Mouse (Mus musculus) hindbrain, embryonic 16.5 days (tissue): ENCODE measurements around the gene Fbxo47. TPM values are rescaled to one million over a fixed set of nuclear protein-coding genes. Genes with fewer than 3 reads are reported as not detected.
A peak's percentile ranks its signal among the peaks of the same experiment; 100 is the strongest.
"Not testable (repeated sequence)": the region's sequence is repeated elsewhere in the genome, so short reads cannot be mapped to it uniquely, and the experiment has no call there.

Experiments used
- ATAC-seq: fragments of 200-750 bp; cut with Nextera tagmentation; 2 replicates; pipeline ENCODE4 v1.8.0; 2017; ENCODE audit warnings: moderate TSS enrichment, moderate library complexity
- H3K27ac ChIP-seq: fragments of 300-500 bp; sonication (generic); 2 replicates; pipeline ENCODE4 v1.5.1; 2014; ENCODE audit warnings: low read depth, mild to moderate bottlenecking, control low read depth, low read length, moderate library complexity
- H3K27me3 ChIP-seq: fragments of 300-500 bp; sonication (generic); replicated peaks from 2 replicates; pipeline ENCODE4 v1.6.1; 2014; ENCODE audit warnings: low read length; ENCODE audit not compliant: control insufficient read depth, insufficient read depth
- H3K36me3 ChIP-seq: fragments of 300-500 bp; sonication (generic); 2 replicates; pipeline ENCODE4 v1.6.1; 2014; ENCODE audit warnings: mild to moderate bottlenecking, low read length, moderate library complexity, mixed read lengths; ENCODE audit not compliant: control insufficient read depth, insufficient read depth
- H3K4me1 ChIP-seq: fragments of 300-500 bp; sonication (generic); 2 replicates; pipeline ENCODE4 v1.6.1; 2014; ENCODE audit warnings: low read depth, low read length; ENCODE audit not compliant: control insufficient read depth, insufficient read depth
- H3K4me2 ChIP-seq: fragments of 300-500 bp; sonication (generic); 2 replicates; pipeline ENCODE4 v1.6.1; 2014; ENCODE audit warnings: mild to moderate bottlenecking, low read length, control low read depth, moderate library complexity
- H3K4me3 ChIP-seq: fragments of 300-500 bp; sonication (generic); 2 replicates; pipeline ENCODE4 v1.5.1; 2014; ENCODE audit warnings: mild to moderate bottlenecking, low read length, control low read depth, moderate library complexity
- H3K9ac ChIP-seq: fragments of 300-500 bp; sonication (generic); 2 replicates; pipeline ENCODE4 v1.6.1; 2014; ENCODE audit warnings: low read depth, mild to moderate bottlenecking, control low read depth, low read length, moderate library complexity
- H3K9me3 ChIP-seq: fragments of 300-500 bp; sonication (generic); 2 replicates; pipeline ENCODE4 v1.6.1; 2014; ENCODE audit warnings: mild to moderate bottlenecking, low read length, moderate library complexity; ENCODE audit not compliant: control insufficient read depth
- WGBS: fragments of 180-500 bp; shearing (Covaris S2); extraction: QIAGEN DNeasy Blood & Tissue Kit; methylation state at CpG from one replicate; pipeline ENCODE4 v1.1.7; 2014; 5-methylcytosine and 5-hydroxymethylcytosine counted together
- polyA plus RNA-seq: library from polyadenylated mRNA; unstranded; fragments of >200 nt; fragmentation: Nextera tagmentation; extraction: Ambion mirVana; gene quantifications from 2 replicates; pipeline ENCODE4 v1.2.1, GENCODE M21; 2015

Fbxo47 gene
- polyA plus RNA-seq, 1 experiment from 2014 or later: 0.43 TPM

DNA sequence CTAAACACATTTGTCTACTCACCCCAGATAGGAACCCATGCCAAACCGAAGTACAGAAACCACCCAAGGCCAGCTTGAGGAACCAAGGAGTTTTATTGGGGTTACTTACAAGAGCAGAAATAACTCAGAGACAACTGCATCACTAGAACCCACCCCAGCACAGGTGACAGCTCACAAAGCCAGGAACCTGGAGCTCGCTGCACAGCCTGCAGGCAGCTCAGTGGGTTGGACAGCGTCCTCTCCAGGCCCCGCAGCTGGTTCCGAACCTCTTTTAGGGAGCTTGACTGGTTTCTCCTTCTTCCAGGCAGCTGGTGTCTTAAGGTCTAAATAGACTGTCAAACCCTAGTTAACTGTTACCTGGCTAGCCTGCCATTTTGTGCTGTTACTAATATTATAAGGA is 7.9 kb upstream of the Fbxo47 start:
- Histone ChIP-seq H3K4me2 (no peak overlapping the region), H3K9me3 (0 out of 2 replicates have a peak, but pooled peaks cover 2% of the 10 kb centered on the region), H3K36me3 (no peaks in the 10 kb centered on the region), H3K27me3 (no peaks in the 10 kb centered on the region), H3K4me3 (no peak overlapping the region), H3K9ac (no peak overlapping the region), H3K4me1 (no peaks in the 10 kb centered on the region), H3K27ac (no peak overlapping the region)
- ATAC-seq: no peak
- whole genome bisulfite sequencing: 81% methylated on average over 5 of the region's 5 CpGs

DNA sequence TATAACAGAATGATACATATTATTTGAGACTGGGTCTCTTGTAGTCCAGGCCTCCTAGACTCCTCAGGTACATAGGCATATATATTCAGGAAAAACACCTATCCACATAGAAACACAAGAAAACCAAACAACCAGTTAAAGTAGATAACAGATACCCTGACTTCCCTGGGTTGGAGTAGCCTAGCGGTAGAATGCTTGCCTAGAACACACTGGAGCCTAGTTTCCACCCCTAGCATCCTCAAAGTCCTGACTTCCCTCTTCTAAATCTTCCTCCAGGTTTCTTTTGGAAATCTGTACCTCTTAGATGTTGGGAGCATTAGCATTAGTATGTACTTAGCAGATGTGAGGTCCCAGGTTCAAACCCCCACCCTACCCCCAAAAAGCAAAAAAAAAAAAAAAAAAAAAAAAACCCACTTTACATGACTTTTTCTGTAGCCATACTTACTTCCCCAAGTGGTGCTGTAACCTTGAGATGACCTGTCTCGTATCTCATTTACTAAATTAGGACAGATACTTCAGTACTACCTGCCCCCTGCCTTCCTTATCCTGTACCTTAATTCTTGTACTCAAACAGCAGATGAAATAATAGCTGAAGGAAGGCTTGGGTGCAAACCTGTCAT is 1.5 kb upstream of the Fbxo47 start:
- no peaks in the 10 kb centered on the region for H3K27me3 ChIP-seq
- H3K9ac ChIP-seq: no peak overlapping the region
- ATAC-seq: no peak
- H3K4me3 ChIP-seq: no peak overlapping the region
- H3K4me1 ChIP-seq: no peaks in the 10 kb centered on the region; the same call in 1 of the 2 replicates
- H3K27ac ChIP-seq: no peak overlapping the region
- H3K36me3 ChIP-seq: no peaks in the 10 kb centered on the region
- no peak overlapping the region for H3K4me2 ChIP-seq
- WGBS: 100% methylated on average over 2 of the region's 2 CpGs
- H3K9me3 ChIP-seq: no peaks in the 10 kb centered on the region

DNA sequence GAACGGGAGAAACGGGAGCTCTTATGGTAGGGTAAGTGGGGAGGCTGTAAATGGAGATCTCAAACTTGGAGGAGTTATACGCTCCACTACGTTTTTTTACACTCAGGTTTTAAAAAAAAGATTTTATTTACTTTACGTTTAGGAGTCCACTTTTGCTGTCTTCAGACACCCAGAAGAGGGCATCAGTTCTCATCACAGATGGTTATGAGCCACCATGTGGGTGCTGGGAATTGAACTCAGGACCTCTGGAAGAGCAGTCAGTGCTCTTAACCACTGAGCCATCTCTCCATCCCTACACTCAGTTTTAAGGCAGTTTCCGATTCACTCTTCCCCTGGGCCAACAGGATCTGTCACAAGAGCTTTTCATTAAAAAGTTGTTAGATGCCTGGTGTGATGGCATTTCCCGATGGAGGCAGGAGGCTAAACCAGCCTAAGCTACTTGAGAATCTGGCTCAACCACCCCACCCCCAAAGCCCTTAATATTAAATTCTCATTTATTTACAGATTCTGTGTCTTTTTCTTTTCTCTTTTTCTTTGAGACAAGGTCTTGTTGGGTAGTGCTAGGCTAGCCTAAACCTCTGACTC is 739 bp upstream of the Fbxo47 start:
- H3K9ac ChIP-seq: peak overlapping the region; percentile 61
- peak overlapping the region; percentile 73 for H3K4me2 ChIP-seq
- no peaks in the 10 kb centered on the region for H3K9me3 ChIP-seq
- peak; percentile 18 for ATAC-seq
- peak overlapping the region; percentile 71 for H3K4me3 ChIP-seq
- peak overlapping the region; percentile 77 for H3K27ac ChIP-seq
- no peaks in the 10 kb centered on the region; the same call in 1 of the 2 replicates for H3K4me1 ChIP-seq
- no peaks in the 10 kb centered on the region for H3K36me3 ChIP-seq
- no peaks in the 10 kb centered on the region for H3K27me3 ChIP-seq
- 27% methylated on average over 7 of the region's 7 CpGs for WGBS

DNA sequence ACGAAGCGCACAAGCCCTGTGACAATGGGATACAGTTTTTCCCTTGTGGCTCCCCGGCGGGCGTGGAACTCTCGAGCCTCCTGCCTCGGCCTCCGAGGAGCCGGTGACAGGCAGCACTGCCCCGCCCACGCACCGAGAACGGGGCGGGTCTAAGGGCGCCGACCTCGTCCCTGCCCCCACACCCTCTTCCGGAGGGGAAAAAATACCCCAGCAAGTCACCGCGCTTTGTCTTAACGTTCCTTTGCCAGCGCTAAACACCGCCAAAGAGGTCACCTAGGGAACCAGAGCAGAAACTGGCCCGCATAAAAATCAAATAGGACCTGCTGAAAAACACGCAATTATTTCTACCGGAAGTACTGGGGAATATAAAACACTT is 424 bp downstream of the Fbxo47 start:
- no peaks in the 10 kb centered on the region for H3K27me3 ChIP-seq
- no peaks in the 10 kb centered on the region; the same call in 1 of the 2 replicates for H3K4me1 ChIP-seq
- ATAC-seq: 0 out of 2 replicates have a peak, but pooled peaks have one; percentile 26
- H3K4me2 ChIP-seq: peak overlapping the region; percentile 73
- H3K36me3 ChIP-seq: no peaks in the 10 kb centered on the region
- peak overlapping the region; percentile 66 for H3K9ac ChIP-seq
- no peaks in the 10 kb centered on the region for H3K9me3 ChIP-seq
- 5% methylated on average over 26 of the region's 26 CpGs for WGBS
- H3K4me3 ChIP-seq: peak overlapping the region; percentile 71
- peak overlapping the region; percentile 82 for H3K27ac ChIP-seq

DNA sequence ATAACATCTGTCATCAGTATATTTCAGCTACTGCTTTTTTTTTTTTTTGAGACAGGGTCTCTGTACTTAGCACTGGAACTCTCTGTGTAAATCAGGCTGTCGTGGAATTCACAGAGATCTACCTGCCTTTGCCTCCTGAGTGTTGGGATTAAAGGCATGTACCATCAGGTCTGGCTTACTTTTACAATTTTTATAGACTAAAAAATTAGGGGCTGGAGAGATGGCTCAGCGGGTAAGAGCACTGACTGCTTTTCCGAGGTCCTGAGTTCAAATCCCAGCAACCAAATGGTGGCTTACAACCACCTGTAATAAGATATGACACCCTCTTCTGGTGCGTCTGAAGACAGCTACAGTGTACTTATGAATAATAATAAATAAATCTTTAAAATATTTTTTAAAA is 3.6 kb downstream of the Fbxo47 start:
- H3K9me3 ChIP-seq: no peaks in the 10 kb centered on the region
- H3K4me2 ChIP-seq: no peak overlapping the region
- H3K9ac ChIP-seq: no peak overlapping the region
- no peaks in the 10 kb centered on the region; the same call in 1 of the 2 replicates for H3K4me1 ChIP-seq
- WGBS: 94% methylated on average over 4 of the region's 4 CpGs
- no peaks in the 10 kb centered on the region for H3K36me3 ChIP-seq
- no peak overlapping the region for H3K27ac ChIP-seq
- no peak overlapping the region for H3K4me3 ChIP-seq
- no peak for ATAC-seq
- no peaks in the 10 kb centered on the region for H3K27me3 ChIP-seq

DNA sequence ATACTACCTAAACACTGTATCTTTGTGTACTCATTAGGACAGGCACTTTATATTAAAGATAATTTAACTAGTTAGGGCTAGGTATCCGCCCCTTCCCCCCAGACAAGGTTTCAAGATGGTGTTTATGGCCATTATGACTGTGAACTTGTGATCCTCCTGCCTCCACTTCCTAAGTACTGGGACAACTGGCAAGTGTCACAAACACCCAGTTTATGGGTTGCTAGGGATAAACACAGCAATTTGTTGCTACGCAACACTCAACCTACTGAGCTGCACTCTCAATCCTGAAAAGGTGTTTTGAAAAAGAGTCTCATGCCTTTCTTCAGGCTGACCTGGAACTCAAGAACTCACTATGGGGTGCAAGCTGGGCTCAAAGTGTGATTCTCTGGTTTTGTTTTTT is 6.6 kb downstream of the Fbxo47 start:
- H3K4me1 ChIP-seq: no peaks in the 10 kb centered on the region
- no peaks in the 10 kb centered on the region for H3K9me3 ChIP-seq
- 79% methylated on average over 2 of the region's 2 CpGs for WGBS
- ATAC-seq: no peak
- H3K36me3 ChIP-seq: no peaks in the 10 kb centered on the region
- no peaks in the 10 kb centered on the region for H3K27me3 ChIP-seq
- no peak overlapping the region for H3K9ac ChIP-seq
- no peak overlapping the region for H3K4me3 ChIP-seq
- no peak overlapping the region for H3K4me2 ChIP-seq
- no peak overlapping the region for H3K27ac ChIP-seq

DNA sequence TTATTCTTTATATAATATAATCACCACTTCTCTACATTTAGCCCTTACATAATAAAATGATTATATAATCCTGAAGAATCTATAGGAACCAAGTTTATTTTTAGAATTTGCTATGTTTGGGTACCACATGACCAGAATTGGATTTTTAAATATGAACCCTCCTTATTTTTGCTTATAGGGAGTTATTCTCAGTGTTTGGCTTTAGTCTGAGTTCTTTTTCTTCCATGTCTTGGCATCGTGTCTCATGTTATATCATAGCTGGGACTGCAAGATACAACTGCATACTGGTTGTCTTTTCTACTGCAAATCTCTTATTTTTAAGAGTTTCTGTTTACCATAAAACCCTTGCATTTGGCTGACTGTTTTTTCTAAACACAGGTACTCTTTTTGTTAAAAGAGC is 9.6 kb downstream of the Fbxo47 start:
- Histone ChIP-seq H3K4me1 (no peaks in the 10 kb centered on the region), H3K4me3 (no peak overlapping the region), H3K27ac (no peak overlapping the region), H3K4me2 (no peak overlapping the region), H3K36me3 (no peaks in the 10 kb centered on the region), H3K9me3 (no peaks in the 10 kb centered on the region), H3K27me3 (no peaks in the 10 kb centered on the region), H3K9ac (no peak overlapping the region)
- 95% methylated on average over 1 of the region's 1 CpGs for WGBS
- no peak for ATAC-seq

DNA sequence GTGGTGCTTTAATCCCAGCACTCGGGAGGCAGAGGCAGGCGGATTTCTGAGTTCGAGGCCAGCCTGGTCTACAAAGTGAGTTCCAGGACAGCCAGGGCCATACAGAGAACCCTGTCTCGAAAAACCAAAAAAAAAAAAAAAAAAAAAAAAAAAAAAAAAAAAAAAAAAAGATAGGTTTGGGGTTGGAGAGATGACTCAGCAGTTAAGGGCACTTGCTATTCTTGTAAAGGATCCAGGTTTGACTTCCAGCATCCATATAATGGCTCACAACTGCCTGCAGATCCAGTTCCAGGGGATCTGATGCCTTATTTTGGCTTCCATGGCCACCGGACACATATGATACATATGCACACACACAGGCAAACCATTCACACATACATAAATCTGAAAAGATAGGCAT is 11.6 kb downstream of the Fbxo47 start:
- not testable (repeated sequence) for H3K27ac ChIP-seq, H3K4me1 ChIP-seq, H3K4me2 ChIP-seq, H3K27me3 ChIP-seq, ATAC-seq, H3K36me3 ChIP-seq, H3K9ac ChIP-seq, H3K9me3 ChIP-seq, H3K4me3 ChIP-seq
- 89% methylated on average over 5 of the region's 5 CpGs for WGBS

DNA sequence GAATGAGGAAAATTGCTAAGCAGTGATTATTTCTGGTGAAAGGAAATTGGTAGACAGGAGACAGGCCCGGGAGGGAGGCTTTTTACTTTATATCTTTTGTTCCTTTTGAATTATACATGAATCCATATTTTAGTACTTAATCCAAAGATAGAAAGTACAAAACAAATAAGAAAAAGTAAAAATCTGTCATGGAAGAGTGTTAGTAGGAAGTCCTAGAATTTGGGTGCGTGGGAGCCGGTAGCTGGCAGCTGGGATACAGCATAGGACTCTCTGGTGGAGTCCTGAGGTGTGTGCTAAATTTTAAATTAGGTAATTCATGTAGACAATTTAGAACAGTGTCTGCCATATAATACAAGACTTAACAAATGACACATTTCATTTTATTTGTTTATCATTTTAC is 16.4 kb downstream of the Fbxo47 start:
- H3K36me3 ChIP-seq: no peaks in the 10 kb centered on the region
- no peak overlapping the region for H3K9ac ChIP-seq
- ATAC-seq: no peak
- no peak overlapping the region for H3K4me2 ChIP-seq
- no peaks in the 10 kb centered on the region for H3K9me3 ChIP-seq
- H3K27me3 ChIP-seq: no peaks in the 10 kb centered on the region
- no peak overlapping the region for H3K27ac ChIP-seq
- no peak overlapping the region for H3K4me3 ChIP-seq
- no peaks in the 10 kb centered on the region for H3K4me1 ChIP-seq
- WGBS: 90% methylated on average over 3 of the region's 3 CpGs
